Mouse (Mus musculus) right cerebral cortex, adult 2 months (tissue): ENCODE measurements around the gene Kidins220.
A peak's percentile ranks its signal among the peaks of the same experiment; 100 is the strongest.

Experiments used
- DNase-seq, 2 experiments: peaks; one replicate each; pipeline ENCODE4 v3.0.0; 2021 to 2022; ENCODE audit warnings: low spot score in 2 of 2

Kidins220 gene

DNA sequence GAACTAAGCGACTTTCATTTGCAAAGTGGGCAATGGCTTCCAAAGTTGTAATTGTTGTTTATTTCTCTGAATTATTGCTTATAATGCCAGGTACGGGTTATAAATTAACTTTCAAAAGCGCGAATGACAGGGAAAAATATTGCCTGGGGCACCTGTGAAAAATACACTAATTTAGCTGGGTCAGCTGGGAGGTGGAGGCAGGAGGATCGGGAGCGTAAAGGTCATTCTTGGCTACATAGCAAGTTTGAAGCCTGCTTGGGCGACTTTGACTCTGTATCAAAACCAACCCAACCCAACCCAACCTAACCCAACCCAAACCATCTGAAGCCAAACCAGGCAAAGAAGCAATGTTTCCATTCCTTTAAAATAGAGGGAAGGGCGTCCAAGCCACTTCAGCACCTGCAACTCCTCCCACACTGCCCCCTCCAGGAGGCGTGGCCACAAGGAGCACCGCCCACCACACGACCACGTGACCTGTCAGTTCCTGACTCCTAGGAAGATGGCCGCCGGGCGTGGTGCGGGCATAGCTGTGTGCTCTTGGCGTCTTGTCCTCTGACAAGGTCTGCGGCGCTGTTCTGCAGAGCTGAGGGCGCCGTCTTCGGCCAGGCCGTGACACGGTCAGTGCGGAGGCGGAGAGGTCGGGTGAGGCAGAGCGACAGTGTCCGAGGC is at the start of gene Kidins220:
Kidins220 (plus strand) TSS at position 480 of the 669 bp plus-strand sequence.
- DNase-seq: peak; percentile 94 to 96

DNA sequence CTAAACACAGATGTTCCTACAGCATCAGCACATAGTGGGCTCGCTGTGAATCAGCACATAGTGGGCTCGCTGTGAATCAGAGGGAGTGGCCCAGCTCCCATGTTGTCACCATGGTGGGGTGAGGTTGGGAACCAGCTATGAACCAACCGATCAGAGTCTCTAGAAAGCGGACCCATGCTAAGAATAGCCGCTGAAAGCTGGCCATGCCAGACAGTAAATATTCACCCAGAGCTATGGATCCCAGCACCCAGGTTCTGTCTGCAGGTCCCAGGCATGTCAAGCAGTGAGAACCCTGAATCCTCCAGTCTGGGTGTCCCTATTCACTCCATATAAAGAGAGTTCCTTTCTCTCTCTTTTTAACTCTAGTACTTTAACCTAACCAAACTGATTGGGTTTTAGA is 49.4 kb upstream of the Kidins220 start:
- no peak for DNase-seq

DNA sequence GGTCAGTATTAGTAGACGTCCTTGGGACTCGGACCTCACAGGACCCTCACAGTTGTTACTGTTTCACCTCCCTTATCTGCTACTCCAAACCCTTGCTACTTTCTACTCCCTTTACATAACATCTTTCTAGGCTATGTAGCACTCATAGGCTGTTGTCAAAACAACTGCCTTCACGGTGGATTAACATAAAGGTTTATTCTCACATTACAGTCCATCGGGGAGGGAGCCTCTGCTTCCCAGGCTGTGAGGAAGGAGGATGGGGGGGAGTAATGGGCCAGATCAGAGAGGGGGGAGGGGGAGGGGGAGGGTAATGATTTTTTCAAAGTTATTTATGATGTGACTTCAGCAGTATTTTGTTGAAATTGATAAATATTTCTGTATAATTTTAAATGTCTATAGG is 49.0 kb upstream of the Kidins220 start:
- no peak for DNase-seq

DNA sequence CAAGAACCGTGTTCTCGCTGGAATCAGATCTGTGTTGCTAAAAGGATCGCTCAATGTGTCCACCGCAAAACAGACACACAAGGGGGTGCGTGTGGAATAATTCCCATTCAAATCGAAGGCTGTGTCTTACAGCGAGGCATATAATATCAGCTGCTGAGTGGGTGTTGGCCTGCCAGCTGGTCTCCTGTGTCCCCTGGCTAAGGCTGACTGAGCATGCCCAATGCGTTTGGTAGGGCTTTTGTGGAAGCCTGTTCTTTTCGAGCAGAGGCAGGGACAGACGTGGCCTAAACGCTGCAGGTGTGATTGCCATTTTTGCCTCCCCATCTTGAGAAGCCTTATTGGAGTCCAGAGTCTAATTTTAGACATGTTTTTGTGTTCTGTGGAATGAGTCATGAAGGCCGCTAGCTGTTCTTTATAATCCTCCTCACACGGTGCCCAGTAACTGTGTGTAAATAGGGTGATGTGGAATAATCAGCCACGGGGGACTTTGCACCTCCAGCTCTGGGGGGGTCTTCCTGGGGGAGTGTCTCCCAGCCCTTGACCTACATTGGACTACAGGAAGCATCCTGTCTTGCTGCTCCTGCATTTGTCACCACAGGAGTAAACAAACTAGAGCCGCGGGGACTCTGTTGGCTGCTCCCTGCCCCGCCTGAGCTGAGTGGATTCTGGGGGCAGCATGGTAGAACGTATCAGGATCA is 46.5 kb upstream of the Kidins220 start:
- peak; percentile 88 to 90 for DNase-seq

DNA sequence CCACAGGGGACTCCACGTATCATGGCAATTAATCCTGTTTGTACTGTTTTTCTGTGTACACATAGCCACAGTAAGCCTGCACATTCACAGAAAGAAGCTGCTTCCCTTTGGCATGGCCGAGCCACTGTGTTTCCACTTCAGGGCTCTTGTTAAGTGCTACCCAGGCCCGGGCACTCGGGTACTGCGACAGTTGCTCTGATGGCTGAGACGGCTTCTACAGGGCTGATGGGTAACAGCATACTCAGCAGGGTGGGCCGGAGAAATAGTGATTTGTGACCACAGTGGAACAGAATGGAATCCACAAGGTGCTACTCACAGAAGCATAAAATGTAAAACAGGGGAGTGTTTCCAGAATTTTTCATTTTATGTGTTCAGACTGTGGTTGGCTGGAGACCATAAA is 45.7 kb upstream of the Kidins220 start:
- DNase-seq: no peak

DNA sequence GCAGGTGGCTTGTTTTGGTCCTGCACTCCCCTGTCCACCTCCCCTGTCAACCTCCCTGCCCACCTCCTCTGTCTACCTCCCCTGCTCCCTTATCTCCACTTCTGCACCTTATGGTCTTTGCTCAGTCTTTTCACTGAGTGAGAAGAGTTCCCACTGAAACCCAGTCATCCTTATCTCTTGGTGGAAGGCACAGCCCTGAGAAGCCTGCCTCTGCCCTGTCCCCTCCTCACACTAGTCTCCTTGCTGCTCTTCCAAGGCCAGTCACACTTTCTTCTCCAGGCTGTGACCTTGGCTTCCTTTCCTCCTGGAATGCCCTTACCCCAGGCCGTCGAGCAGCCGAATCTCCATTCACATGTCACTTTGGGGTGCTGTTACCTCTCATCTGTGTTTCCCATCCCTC is 44.0 kb upstream of the Kidins220 start:
- DNase-seq: no peak

DNA sequence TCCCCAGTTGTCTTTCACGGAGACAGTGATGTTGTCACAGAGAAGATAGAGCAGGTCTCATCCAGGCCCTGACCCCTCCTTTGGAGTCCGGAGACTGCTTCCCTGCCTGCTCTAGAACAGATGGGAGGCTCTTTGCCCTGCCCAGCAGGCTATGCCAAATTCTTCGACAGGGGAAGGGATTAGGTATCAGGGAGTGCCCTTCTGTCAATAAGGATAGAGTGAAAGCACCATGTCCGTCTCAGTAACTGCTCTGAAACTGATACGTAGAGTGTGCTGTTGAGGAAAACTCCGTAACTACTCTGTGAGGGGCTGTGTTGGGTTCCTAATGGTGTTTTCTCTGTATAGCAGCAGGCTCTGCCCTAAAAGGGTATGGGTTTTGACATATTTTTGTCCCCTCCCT is 42.6 kb upstream of the Kidins220 start:
- DNase-seq: no peak

DNA sequence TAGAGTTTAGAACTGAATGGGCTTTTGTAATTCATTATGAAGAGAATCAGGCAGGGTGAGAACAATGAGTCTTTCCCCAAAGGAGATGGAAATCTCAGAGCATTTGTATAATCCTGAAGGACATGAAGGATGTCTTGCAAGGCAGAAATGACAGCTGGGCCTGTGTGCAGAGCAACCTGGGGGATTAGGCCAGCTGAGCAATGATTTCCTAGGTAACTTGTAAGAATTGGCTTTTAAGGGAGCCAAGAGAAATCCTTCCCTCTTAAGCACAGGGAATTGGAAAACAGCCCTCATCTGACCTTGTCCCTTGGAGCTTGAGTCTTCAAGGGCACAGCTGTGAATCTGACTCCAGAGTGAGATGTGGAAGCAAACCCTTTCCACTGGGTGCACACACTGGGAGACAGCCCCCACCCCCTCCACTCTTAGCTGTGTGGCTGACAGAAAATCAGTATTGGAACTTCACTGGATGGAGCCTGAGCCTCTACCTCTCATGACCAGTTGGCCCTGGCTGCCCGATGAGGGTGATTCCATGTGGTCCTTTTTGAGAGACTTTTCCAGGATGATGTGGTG is 41.4 kb upstream of the Kidins220 start:
- DNase-seq: no peak

DNA sequence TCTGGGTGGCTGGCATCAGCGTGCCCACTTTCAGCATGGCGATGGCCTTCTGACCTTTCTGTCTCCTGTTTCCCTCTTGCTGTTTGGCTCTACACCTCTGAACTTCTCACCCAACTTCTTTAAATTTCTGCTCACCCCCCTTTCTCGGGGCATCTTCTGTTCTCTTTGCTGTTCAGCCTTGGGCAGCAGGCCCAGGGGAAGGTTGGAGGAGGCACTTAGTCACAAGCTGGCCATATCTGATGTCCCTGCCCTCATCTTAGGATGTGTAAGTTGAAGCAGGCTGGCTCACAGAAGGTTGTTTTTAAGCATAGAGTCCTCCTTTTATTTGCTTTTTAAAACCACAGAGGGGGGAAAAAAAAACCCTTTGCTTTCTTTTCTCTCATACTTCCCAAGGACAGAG is 40.7 kb upstream of the Kidins220 start:
- DNase-seq: no peak

DNA sequence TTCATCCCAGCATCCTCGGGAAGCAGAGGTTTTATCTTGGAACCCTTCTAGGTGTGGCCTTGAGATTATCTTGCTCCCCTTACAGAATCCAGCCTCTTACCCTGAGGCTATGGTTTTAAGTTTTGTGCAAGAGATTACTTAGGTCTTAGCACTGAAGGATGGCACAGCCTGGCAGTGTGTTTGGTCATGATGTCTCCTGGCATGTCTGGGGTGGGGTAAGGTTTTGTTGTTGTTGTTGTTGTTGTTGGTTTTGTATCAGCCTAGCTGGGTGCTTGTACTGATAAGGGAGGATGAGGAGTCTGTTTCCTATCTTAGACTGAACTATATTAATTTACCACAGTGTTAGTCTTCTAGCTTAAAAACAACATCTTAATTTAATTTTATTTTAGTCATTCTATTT is 38.4 kb upstream of the Kidins220 start:
- DNase-seq: no peak

DNA sequence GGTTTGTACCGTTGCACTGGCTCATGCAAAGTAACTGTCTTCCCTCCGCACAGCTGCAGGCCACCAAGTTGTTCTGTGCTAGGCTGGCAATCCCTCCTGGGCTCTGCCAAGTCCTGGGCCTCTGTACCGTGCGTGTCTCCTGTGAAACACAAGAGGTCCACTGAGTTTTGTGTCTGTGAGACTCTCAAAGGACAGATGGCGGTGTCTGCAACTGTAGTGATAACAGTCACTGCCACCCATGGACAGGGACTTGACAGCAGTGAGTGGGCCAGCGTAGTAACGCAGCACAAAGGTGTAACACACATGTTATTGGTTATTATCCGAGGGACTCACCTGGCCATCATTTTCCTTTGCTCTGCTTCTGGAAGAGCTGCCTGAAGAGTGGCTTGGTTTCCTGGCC is 35.4 kb upstream of the Kidins220 start:
- DNase-seq: no peak

DNA sequence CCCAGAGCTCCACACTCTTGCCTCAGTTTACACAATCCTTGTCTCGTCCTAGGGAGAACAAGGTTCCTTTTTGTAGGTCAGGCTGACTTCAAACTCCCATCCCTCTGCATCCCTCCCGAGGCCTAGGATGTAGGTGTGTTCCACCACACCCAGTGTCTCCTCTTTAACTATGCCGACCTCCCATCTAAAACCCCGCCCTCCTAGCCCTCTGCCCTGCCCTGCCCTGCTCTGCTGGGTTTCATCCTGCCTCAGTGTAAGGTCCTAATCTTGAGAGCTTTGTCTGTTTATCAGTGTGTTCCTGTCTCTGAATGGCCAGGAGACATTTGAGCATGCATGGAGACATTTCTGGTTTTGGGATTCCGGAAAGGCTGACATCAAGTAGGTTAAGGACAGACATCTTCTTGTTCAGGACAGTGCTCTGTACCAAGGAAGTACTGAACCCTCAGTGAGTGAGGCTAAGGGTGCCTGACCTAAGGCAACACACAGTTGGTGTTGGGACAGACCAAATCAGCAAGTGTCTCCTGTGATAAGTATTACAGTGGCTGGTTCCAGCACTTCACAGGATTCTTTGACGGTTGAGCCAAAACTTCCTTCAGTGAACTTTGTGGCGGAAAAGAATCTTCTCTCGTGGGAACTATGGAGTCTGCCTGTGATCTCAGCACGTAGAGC is 32.0 kb upstream of the Kidins220 start:
- no peak for DNase-seq

DNA sequence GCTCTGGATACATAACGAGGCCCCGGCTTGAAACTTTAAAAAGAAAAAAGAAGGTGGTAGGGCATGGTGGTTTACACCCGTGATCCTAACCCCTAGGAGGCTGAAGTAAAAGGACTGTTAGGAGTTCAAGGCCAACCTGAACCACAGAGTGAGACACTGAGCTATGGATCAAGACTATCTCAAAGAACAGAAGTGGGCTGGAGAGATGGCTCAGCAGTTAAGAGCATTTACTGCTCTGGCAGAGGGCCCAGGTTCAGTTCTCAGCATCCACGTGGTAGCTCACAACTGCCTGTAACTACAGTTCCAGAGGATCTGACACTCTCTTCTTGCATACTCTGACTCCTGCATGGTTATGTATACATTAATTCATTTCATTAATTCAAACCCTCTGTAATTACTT is 31.3 kb upstream of the Kidins220 start:
- no peak for DNase-seq

DNA sequence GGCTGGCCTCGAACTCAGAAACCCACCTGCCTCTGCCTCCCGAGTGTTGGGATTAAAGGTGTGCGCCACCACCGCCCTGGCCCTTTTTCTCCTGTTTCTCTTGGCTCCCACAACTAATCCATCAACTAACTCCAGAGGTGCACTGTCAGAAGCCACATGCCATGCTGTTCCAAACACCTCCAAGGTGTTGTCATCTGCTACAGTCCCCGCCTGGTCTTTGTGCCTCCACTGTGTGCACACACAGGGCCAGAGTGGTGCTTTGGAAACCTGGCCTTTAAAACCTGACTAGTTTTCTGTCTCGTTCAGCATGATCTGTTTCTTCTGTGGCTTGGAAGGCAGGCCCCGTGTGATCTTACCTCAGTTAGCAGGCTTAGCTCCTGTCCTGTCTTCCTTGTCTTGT is 30.1 kb upstream of the Kidins220 start:
- DNase-seq: no peak

DNA sequence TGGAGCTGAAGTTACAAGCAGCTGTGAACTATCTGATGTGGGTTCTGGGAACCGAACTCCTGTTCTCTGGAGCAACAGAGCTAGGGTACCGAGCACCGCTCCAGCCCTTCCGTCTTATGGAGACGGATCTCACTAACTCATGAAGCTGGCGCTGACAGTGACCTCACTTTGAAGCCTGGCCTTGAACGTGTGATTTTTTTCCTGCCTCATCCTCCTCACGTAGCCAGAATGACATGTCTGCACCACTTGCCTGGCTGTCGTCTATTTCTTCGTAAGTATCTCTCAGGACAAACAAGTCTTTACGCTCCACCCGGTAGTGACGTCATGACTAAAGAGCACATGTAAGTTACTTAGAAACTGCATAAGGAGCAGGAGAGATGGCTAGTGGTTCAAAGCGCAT is 27.7 kb upstream of the Kidins220 start:
- no peak for DNase-seq

DNA sequence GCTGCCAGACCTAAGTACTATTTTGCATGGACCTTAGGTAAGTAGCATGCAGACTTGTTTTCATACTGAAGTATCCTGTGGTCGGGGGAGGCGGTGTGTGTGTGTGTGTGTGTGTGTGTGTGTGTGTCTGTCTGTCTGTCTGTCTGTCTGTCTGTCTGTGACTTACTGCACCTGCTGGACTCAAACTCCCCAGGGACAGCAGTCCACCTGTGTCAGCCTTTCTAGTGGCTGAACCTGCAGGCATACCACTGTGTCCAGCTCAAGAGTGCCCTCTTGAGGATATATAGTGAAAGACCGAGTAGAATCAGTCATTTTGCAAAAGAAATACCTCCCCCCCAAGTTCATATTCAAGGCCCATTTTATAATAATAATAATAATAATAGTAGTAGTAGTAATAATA is 26.4 kb upstream of the Kidins220 start:
- DNase-seq: peak in 1 of 2 experiments; percentile 47

DNA sequence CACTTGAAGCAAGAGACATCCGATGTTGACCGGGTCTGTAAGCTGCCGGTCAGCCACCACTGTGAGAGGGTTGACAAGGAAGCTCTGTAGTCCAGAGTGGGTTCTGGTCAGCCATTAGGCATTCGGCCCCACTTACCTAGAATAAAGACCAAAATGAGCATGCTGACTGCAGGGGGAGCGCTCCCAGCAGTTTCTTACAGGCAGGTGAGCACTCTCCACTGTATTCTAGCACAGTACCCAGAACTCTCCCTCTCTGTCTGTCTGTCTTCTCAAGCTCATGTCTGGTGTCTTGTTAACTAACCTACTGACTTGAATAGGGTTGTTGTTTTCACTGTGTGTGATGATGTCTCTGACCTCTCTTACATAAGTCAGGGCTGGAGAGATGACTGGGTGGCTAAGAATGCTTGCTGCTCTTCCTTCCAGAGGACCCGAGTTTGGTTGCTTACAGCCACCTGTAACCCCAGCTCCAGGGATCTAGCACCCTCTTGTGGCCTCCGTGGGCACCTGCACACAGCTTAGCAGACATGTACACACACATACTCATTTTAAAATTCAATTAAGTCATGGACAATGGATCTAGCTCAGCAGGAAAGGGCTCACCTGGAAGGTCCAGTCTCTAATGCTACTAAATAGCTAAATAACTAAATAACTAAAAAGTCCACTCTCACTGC is 24.2 kb upstream of the Kidins220 start:
- no peak for DNase-seq

DNA sequence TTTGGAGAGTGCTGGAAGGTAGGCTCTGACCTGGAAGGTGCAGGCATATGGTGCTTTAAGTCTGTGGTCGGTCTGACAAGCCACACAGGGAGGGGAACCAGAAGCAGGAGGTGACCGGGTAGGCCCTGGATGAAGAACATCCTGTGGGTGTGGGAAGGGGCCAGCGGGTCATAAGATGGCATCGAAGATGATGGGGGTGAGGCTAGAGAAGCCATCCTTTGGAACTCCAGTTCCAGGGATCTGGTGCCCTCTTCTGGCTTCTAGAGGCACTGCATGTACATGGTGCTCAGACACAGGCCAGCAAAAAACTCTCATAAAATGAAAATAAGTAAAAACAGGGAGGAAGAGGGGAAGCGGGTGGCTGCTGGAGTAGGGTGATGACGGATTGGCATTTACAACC is 22.6 kb upstream of the Kidins220 start:
- peak; percentile 68 to 69 for DNase-seq

DNA sequence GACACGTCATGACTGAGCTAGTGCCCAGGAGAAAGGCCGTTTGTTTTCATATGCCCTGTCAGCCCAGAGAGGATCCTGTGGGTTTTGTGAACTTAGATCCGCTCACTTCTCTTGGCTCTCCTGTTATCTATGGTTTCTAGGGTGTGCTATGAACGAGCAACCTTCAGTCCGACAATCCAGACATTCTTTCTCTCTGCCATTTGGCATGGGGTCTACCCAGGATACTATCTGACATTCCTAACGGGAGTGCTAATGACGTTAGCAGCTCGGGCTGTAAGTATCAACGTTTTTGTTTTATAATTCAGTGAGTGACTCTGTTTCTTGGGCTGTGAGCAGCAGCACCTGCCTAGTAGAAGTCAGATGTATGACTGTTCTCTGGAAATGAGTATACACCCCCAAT is 19.6 kb upstream of the Kidins220 start:
- DNase-seq: no peak

DNA sequence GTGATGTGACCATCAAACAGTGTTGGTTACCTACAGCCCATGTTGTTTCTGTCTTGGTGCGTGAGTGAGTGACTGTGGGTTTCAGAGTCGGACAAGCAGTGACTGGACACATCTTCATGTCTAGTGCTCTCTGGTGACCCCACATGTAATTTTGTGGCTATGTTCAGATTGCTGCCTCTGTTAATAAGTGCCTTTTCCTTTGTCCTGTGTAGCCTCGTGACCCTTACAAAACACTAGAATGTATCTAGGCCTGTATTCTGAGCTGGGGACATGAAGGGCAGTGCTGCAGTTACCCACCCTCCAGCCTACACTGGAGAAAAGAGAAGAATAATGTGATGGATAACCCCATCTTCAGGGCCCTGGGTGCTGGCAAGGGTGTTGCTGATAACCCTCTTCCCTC is 16.2 kb upstream of the Kidins220 start:
- no peak for DNase-seq

DNA sequence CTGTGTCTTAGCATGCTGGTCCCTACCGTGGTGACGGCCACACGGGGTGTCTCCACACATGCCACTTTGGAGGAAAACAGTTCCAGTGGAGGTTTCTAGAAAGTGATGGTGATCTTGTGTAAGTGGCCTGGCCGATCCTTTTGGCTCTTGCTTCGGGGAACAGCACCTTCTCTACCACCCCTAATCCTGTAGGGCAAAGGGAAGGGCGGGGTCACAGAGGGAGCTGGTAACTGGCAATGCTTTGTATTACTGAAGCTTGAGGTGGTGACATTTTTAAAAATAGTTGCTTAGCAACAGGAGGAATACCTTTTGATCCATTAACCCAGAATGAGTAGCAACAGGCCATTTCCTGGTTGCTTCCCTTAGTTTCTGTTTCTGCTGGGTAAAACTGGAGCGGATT is 12.9 kb upstream of the Kidins220 start:
- no peak for DNase-seq

DNA sequence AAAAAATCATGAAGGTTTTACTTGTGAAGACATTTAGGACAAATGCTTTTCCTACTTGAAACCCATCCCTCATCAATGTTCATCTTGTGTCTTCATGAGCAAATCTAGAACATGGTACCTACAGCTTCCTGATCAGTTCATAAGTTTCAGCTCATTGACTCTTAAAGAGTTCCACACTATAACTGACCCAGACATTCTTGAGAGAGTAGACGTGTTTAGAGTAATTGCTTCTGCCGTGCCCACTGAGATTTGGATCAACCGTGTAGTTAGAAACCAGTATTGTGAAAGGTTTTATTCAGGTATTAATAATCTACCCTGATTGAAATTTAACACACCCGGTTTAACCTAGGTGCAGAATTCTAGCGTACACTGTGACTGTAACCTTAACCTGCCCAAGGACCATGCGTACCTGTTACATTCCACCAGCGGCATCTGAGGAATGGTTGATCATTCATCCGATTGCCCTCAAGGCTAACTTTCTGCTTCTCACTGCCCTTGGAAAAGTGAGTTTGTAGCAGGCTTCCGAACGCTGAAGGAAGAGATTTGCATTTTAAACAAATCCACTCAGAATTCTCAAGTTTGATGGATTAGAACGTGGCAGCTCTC is 12.3 kb upstream of the Kidins220 start:
- DNase-seq: no peak
